Mouse (Mus musculus): ENCODE results near the gene Cnnm4. TPM values are rescaled to one million over a fixed set of nuclear protein-coding genes. Genes with fewer than 3 reads are reported as not detected.
A peak's percentile ranks its signal among the peaks of the same experiment; 100 is the strongest.

Cnnm4 gene
- total RNA-seq, 2 experiments from 2014 or later, result 2.6 to 2.7 TPM

DNA sequence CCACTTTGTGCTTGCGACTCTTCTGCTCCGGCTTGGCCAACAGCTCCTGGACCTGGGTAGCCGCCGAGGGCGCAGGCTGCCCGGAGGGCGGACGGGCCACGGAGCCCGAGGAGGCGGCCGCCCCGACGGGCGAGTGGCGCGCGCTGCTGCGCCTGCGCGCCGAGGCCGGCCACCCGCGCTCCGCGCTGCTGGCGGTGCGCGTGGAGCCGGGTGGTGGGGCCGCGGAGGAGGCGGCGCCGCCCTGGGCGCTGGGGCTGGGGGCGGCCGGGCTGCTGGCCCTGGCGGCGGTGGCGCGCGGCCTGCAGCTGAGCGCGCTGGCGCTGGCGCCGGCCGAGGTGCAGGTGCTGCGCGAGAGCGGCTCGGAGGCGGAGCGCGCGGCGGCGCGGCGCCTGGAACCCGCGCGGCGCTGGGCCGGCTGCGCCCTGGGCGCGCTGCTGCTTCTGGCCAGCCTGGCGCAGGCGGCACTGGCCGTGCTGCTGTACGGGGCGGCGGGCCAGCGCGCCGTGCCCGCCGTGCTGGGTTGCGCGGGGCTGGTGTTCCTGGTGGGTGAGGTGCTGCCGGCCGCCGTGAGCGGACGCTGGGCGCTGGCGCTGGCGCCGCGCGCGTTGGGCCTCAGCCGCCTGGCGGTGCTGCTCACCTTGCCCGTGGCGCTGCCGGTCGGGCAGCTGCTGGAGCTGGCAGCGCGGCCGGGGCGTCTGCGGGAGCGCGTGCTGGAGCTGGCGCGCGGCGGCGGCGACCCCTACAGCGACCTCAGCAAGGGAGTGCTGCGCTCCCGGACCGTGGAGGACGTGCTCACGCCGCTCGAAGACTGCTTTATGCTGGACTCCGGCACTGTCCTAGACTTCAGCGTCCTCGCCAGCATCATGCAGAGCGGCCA is 40.9 kb downstream of the Cnnm4 start:
- no peak for ATAC-seq (replicated peaks; ENCODE audit: low FRiP score, low TSS enrichment, poor library complexity, severe bottlenecking)

DNA sequence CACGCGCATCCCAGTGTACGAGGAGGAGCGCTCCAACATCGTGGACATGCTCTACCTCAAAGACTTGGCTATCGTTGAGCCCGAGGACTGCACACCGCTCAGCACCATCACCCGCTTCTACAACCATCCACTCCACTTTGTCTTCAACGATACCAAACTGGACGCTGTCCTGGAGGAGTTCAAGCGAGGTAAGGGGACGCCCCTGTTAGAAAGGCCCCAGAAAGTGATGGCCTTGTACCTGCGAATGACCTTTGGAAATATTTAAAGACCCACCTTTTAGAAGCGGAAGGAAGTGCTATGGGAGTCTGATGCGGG is 41.5 kb downstream of the Cnnm4 start:
- ATAC-seq (replicated peaks; ENCODE audit: low FRiP score, low TSS enrichment, poor library complexity, severe bottlenecking), result no peak

DNA sequence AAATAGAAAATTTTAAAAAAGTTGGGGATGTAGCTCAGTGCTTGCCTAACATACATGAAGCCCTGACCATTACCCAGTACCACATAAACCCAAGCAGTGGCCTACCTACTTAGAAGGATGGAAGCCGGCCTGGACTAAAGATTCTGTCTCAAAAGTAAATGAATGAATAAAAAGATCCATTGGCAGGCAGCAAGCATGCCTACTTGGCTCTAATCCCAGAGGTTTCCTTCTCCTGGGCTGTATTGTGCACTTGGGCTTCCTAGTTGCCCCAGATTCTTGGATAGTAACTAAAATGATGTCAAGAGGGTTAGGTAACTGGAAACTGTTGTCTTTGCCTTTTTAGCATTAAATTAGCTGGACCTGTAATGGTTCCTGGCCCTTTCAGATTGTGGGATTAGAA is 41.9 kb downstream of the Cnnm4 start:
- ATAC-seq (replicated peaks; ENCODE audit: low FRiP score, low TSS enrichment, poor library complexity, severe bottlenecking), result no peak

DNA sequence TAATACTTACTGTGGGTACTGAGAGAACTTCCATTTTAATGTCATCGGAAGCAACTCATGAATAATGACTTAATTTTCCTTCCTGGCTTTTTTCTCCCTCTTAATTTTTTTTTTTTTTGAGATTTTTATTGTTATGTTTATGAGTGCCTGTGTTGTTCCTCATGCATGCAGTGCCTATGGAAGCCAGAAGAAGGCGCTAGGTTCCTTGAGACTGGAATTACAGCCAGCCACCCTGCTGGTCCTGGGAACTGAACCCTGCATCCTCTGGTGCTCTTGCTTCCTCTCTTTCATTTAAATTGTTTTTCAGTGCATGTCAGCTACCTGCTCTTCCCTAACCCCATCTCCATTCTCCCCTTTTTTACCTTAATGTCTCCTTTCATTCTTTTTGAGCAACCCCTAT is 42.3 kb downstream of the Cnnm4 start:
- ATAC-seq (replicated peaks; ENCODE audit: low FRiP score, low TSS enrichment, poor library complexity, severe bottlenecking), result 0 out of 2 replicates have a peak, but pooled peaks have one; percentile 40

DNA sequence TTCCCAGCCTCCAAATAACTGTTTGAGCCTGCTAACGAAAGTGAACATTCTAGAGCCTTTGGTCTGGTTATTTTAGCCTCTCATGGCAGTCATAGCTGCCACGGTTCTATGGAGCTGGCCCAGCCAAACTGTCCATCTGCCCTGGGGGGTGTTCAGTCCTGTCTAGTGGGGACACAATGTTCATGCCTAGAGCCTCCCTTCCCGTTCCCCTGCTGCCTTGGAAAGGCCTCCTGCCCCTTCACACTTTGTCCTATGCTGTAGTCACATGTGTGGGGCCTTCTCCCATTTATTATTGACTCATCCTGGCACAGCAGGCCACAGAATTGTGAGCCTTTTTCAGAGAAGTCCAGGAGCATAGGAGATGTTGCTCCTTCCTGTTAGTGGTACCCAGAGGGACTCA is 46.8 kb downstream of the Cnnm4 start:
- ATAC-seq (replicated peaks; ENCODE audit: low FRiP score, low TSS enrichment, poor library complexity, severe bottlenecking), result no peak

DNA sequence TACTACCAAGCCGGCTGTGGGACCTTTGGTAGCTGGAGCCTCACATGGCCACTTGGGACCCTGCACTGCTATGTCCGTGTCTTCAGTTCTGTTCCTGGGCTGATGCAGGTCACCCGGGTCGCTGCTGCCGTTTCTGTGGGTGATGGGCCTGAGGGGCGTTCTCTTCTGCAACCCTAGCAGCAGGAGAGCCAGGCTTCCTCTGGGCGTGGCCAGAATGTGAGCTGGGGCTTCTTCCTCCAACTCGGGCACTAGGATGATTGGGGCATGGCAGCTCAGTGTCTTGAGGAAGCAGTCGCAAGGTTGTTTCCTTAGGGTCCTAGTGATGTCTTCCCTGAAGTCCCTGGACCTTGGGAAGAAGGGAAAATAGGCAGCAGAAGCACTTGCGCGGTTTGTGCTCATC is 48.2 kb downstream of the Cnnm4 start:
- no peak for ATAC-seq (replicated peaks; ENCODE audit: low FRiP score, low TSS enrichment, poor library complexity, severe bottlenecking)

DNA sequence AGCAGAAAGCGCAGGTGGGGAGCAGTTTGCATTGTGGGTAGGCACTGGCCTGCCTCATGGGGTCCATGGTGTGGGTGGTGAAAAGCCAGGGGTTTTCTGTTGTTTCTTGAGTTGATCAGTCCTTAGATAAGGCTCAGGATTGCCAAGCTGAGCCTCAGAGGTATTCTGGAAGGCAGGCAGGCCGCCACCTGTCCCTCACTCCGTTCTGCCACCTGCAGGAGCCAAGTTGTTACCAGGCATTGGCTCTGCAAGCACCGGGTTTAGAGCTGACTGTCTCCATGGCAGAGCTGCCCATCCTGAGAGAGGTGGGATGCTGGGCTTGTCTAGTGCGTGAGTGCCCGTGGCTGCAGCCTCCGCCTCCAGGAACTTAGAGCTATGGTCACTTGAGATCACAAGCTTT is 50.8 kb downstream of the Cnnm4 start:
- ATAC-seq (replicated peaks; ENCODE audit: low FRiP score, low TSS enrichment, poor library complexity, severe bottlenecking), result no peak

DNA sequence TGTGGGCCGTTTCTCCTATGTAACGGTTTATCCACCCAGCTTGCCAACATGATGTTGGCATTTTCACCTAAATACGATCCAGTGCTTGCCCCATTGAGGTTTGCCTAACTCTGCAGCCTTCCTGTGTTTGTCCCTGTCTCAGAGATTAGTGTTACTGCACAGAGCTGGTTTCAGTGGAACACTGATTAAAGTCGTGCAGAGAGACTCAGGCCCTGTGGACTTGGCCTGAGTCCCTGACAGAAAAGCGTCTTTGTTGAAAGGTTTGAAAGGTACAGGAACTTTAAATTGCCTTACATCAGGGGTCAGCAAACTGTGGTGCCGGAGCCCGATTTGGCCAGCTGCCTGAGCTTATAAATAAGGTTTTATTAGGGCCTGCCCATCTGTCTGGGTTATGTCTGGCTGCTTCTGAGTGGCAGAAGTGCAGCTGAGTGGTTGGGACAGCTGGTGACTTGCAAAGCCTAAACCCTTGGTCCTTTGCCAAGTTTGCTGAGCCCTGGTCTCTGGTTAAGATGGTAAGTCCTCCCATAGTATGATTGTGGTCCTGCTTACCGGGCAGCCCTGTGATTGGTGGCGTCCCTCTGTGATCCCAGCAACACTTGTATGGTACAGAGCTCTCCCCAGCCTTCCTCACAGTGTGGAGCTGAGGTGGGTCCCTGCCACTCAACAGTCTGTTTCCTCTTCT is 52.1 kb downstream of the Cnnm4 start:
- ATAC-seq (replicated peaks; ENCODE audit: low FRiP score, low TSS enrichment, poor library complexity, severe bottlenecking), result no peak

DNA sequence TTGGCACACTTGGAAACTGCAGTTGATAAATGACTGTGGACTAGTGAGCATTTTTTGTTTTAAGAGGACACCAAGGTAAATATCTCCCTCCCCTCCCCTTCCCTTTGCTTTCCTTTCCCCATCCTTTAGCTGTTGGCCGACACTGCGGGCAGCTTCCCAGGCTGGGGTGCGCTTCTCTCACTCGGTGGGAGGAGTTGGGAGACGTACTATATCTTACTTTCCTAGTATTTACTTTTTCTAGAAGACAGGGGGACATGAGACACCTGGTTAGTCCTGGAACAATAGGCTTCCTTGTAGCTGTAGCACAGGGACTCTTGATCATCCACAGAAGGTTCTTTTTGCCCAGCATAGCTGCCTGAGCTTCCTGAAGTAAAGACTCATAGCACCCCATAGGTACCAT is 52.6 kb downstream of the Cnnm4 start:
- no peak for ATAC-seq (replicated peaks; ENCODE audit: low FRiP score, low TSS enrichment, poor library complexity, severe bottlenecking)

DNA sequence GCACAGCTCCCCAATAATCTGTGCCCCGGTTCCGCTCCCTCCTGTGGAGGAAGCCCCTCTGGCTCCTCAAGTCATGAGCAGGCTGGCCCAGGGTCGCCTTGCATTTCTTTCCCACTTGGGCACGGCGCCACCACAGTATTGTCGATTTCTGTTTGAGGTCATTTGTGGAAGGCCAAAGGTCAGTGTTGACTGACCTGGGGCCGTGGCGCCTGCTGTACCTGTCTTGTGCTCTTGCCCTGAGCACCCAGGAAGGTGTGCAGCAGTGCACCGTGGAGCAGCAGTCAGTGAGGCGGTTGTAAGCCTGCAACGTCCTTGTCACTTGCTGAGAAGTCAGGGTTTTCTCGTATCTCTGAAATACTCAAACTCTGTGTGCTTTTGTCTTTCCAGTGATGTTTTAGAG is 54.4 kb downstream of the Cnnm4 start:
- no peak for ATAC-seq (replicated peaks; ENCODE audit: low FRiP score, low TSS enrichment, poor library complexity, severe bottlenecking)

DNA sequence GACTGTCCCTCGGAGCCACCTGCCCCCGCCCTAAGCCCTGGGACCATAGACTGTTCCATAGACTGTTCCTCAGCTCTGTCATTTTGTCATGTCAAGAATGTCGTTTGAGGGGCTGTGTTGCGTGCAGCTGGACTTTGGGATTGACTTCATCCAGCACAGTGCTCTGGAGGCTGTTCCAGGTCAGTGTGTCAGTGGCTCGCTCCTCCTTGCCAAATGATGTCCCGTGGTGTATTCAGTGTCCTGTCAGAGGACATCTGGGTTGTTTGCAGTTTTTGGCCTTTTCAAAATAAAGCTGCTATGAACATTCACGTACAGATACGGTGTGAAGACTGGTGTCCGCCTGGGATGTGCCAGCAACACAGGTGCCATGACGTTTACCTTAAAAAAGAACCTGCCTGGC is 55.5 kb downstream of the Cnnm4 start:
- ATAC-seq (replicated peaks; ENCODE audit: low FRiP score, low TSS enrichment, poor library complexity, severe bottlenecking), result no peak

DNA sequence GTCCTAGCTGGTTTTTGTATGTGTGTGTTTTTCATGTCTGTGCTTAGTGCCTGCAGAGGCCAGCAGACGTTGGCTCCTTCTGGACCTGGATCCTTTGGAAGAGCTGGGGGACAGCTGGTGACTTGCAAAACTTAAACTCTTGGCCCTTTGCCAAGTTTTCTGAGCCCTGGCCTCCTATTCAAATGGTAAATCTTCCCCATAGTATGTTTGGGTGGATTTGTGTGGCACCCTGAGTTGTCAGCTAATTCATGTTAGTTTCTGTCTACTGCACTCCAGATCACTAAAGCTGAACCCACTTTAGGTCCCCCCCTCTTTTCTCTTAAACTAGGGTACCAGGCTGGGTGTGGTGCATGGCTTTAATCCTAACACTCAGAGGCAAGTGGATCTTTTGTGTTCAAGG is 56.9 kb downstream of the Cnnm4 start:
- ATAC-seq (replicated peaks; ENCODE audit: low FRiP score, low TSS enrichment, poor library complexity, severe bottlenecking), result no peak

DNA sequence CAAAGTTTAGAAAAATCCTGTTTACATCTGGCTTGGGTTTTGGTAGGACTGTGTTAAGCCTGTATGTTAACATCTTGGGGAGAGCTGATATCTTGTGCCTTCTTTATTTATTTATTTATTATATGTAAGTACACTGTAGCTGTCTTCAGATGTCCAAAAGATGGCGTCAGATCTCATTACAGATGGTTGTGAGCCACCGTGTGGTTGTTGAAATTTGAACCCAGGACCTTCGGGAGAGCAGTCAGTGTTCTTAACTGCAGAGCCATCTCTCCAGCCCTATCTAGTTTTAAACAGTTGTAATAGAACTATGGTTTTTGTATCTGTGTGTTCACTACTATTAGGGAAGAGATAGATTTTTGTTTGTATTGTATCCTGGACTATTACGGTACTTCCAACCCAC is 57.9 kb downstream of the Cnnm4 start:
- no peak for ATAC-seq (replicated peaks; ENCODE audit: low FRiP score, low TSS enrichment, poor library complexity, severe bottlenecking)

DNA sequence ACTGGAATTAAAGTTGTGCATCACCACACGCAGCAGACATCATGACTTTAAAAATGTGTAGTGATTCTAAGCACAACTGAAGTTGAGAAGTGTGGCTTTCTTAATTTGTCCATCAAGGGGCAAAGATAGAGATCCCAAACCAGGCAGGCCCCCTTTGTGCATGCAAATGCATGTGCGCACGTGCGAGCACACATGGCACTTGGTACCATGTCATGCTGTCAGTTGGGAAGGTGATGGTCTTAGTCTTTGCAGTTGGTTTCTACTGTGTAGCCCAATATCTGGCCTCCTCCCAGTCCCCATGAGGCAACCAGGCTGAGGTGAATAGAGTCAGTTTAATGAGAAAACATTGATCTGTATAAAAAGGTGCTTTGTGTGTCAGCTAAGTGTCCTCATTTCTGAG is 58.5 kb downstream of the Cnnm4 start:
- ATAC-seq (replicated peaks; ENCODE audit: low FRiP score, low TSS enrichment, poor library complexity, severe bottlenecking), result no peak

DNA sequence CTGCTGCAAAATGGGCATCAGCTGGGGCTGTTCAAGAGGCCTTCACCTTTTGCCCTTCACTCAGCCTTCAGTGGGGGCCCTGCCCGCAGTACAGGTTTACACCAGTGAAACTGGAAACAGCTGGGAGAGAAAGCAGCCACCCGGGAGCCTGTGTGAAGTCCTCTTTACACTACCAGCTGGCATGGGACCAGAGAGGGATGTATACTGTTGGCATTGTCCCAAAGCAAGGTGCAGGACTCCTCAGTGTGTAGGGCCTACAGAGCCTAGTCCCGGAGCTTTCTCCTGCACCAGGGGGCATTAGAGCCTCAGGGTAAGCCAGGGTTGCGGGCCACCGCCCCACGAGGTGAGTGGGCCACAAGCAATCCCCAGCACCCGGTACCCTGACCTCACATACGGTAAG is 59.1 kb downstream of the Cnnm4 start:
- no peak for ATAC-seq (replicated peaks; ENCODE audit: low FRiP score, low TSS enrichment, poor library complexity, severe bottlenecking)

DNA sequence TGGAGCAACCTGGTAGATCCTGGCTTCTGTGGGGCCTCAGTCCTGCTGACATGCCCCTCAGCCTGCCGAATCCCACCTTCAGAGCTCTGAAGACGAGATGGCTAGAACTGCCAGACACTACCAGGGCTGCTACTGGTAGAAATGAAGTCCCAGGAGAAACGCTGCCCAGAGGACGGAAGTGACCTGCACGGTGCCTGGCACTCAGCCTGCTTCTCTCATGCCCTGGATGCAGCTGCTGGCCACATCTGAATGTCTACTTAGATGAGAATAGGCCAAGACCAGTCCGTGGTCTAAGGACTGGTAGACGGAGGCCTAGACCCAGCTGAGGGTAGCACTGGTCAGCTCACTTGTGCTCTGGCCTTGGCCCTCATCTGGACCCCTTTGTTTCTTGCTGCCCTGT is 59.5 kb downstream of the Cnnm4 start:
- ATAC-seq (replicated peaks; ENCODE audit: low FRiP score, low TSS enrichment, poor library complexity, severe bottlenecking), result no peak

DNA sequence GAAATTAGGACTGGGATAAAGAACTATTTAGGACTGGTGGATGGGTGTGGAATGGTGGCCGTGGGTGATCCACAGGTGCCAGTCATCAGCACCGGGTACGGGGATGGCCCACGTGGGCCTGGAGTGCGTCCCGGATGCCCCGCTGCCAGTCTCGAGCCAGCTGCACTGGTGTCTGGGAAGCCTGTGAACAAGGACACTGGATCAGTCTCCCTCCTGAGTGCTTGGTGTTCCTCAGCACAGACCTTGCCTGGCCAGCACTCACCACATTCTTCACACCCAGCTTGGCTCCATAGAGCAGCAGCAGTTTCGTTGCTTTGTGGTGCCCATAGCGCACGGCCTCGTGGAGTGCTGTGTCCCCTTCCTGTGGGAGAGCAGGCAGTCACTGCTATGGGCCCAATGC is 60.0 kb downstream of the Cnnm4 start:
- no peak for ATAC-seq (replicated peaks; ENCODE audit: low FRiP score, low TSS enrichment, poor library complexity, severe bottlenecking)

DNA sequence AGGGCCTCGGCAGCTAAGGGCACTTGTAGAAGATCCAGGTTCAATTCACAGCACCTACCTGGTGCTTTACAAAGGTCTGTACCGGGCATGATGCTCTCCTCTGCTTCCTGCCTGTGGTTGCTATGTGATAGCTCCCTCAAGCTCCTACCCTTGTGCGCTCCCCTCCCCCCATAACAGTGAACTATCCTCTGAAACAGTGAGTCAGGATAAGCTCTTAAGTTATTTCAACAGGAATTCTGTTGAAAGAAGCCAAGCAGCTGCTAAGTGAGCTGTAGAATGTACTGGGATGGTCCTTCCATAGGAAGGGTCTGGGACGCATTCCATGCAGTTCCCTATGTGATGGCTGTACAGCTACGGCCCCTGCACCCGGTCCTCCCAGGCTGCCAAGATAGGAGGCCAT is 62.1 kb downstream of the Cnnm4 start:
- ATAC-seq (replicated peaks; ENCODE audit: low FRiP score, low TSS enrichment, poor library complexity, severe bottlenecking), result no peak

DNA sequence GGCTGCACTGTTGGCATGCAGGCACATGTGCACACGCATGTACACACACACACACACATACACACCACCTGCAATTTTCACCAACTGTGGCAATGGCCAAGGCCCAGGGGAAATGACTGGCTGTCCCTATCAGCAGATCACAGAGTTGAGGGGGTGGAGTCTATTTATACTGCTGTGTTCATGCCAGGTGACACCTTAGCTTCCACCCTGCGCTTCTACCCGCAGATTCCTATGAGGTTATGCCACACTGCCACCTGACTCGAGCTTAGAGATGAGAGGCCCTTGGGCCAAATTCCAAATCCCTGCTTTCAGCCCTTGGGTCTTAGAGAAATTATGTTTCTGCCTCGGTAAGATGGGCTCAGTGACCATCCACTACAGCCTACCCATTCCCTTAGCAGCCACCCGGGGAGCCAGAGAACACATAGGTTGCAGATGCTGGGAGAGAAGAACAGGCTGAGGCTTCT is 63.2 kb downstream of the Cnnm4 start:
- peak; percentile 78 for ATAC-seq (replicated peaks; ENCODE audit: low FRiP score, low TSS enrichment, poor library complexity, severe bottlenecking)

DNA sequence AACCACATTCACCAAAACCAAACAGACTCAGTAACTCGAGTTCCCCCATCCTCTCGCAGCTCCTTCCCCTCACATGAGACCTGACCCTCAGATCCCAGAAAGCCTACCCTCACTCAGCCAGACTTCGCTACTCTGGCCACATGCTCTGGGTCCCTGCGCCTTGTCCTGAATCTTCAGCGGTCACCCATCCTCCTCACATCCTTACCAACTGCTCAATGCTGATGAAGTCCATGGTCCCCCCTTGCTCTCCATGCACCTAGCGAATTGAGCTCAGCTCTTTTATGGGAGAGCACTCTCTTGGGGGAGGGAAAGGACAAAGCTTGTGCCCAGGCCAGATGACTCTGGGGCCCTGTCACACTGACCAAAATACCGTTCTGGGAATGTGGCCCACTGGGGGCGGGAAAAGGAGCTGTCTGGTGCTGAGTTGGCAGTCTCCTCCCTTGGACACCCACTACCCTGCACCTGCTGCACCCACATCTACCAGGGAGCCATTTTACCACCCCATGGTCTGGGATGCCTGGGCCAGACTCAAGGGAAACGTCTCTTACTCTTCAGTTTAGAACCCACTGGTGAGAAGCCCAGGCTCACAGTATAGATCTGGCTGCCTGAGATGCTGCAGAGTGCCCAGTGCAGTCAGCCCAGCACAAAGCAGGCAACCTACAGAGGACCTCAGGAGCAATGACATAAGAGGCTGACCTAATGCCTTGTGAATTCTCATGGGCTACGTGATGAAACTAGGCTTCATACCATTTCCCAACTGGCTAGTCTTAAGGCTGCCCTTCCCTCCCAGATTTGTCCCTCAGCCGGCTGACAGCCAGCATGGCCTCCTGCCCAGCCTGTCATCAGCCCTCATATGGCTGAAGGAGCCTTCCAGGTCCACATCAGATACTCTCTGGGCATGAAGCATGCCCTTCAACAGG is 64.3 kb downstream of the Cnnm4 start:
- no peak for ATAC-seq (replicated peaks; ENCODE audit: low FRiP score, low TSS enrichment, poor library complexity, severe bottlenecking)

Measured in megakaryocyte-erythroid progenitor cell, adult 5-6 weeks (primary cell).